Mouse (Mus musculus) urinary bladder, postnatal 14 days (tissue): ENCODE measurements around the gene Ankrd36.

Experiments
- DNase-seq: peaks from one replicate; pipeline ENCODE4 v3.0.0; 2021; ENCODE audit warnings: low spot score

Gene Ankrd36

GRCm38 (mm10) chr11:5682541-5682940 is 113.1 kb downstream of the Ankrd36 start:
- DNase-seq: no peak

- no peak for DNase-seq
These were observed 114.8 kb downstream of the Ankrd36 start for GRCm38 (mm10) chr11:5684283-5684682.

- peak; percentile 48 for DNase-seq
These were observed 122.3 kb downstream of the Ankrd36 start for GRCm38 (mm10) chr11:5691775-5692174.

GRCm38 (mm10) chr11:5700808-5701207 is 131.3 kb downstream of the Ankrd36 start:
- no peak for DNase-seq

GRCm38 (mm10) chr11:5701300-5701699 is 131.8 kb downstream of the Ankrd36 start:
- no peak for DNase-seq

GRCm38 (mm10) chr11:5701821-5702220 is 132.3 kb downstream of the Ankrd36 start:
- no peak for DNase-seq

- DNase-seq: no peak
These were observed 132.9 kb downstream of the Ankrd36 start for GRCm38 (mm10) chr11:5702271-5702956.

- no peak for DNase-seq
These were observed 133.5 kb downstream of the Ankrd36 start for GRCm38 (mm10) chr11:5702957-5703332.

- no peak for DNase-seq
These were observed 133.9 kb downstream of the Ankrd36 start for GRCm38 (mm10) chr11:5703341-5703740.

GRCm38 (mm10) chr11:5705972-5706371 is 136.5 kb downstream of the Ankrd36 start:
- DNase-seq: no peak

- peak; percentile 35 for DNase-seq
These were observed 137.5 kb downstream of the Ankrd36 start for GRCm38 (mm10) chr11:5706874-5707529.

- DNase-seq: peak; percentile 91
These were observed 138.3 kb downstream of the Ankrd36 start for GRCm38 (mm10) chr11:5707530-5708353.

- DNase-seq: no peak
These were observed 145.7 kb downstream of the Ankrd36 start for GRCm38 (mm10) chr11:5715179-5715578.

GRCm38 (mm10) chr11:5715630-5716105 is 146.2 kb downstream of the Ankrd36 start, which contains the start of gene Mrps24:
TSS of gene Mrps24 (minus strand) at chr11:5715680.
- no peak for DNase-seq

- DNase-seq: no peak
These were observed 146.8 kb downstream of the Ankrd36 start for GRCm38 (mm10) chr11:5716246-5716645.

- DNase-seq: no peak
These were observed 147.6 kb downstream of the Ankrd36 start for GRCm38 (mm10) chr11:5716938-5717705.

- no peak for DNase-seq
These were observed 149.3 kb downstream of the Ankrd36 start for GRCm38 (mm10) chr11:5718611-5719354.

- DNase-seq: no peak
These were observed 160.1 kb downstream of the Ankrd36 start for GRCm38 (mm10) chr11:5729582-5729981.

- DNase-seq: no peak
These were observed 162.9 kb downstream of the Ankrd36 start for GRCm38 (mm10) chr11:5732401-5732800.

GRCm38 (mm10) chr11:5734323-5734722 is 164.8 kb downstream of the Ankrd36 start:
- DNase-seq: peak; percentile 28

- no peak for DNase-seq
These were observed 167.7 kb downstream of the Ankrd36 start for GRCm38 (mm10) chr11:5737137-5737536.
